Mouse (Mus musculus) 416B (cell line): ENCODE measurements around the gene Ubap2l.

Source experiments
- DNase-seq: peaks from one replicate; pipeline ENCODE4 v3.0.0; 2011; ENCODE audit warnings: low read depth

Ubap2l gene

DNA sequence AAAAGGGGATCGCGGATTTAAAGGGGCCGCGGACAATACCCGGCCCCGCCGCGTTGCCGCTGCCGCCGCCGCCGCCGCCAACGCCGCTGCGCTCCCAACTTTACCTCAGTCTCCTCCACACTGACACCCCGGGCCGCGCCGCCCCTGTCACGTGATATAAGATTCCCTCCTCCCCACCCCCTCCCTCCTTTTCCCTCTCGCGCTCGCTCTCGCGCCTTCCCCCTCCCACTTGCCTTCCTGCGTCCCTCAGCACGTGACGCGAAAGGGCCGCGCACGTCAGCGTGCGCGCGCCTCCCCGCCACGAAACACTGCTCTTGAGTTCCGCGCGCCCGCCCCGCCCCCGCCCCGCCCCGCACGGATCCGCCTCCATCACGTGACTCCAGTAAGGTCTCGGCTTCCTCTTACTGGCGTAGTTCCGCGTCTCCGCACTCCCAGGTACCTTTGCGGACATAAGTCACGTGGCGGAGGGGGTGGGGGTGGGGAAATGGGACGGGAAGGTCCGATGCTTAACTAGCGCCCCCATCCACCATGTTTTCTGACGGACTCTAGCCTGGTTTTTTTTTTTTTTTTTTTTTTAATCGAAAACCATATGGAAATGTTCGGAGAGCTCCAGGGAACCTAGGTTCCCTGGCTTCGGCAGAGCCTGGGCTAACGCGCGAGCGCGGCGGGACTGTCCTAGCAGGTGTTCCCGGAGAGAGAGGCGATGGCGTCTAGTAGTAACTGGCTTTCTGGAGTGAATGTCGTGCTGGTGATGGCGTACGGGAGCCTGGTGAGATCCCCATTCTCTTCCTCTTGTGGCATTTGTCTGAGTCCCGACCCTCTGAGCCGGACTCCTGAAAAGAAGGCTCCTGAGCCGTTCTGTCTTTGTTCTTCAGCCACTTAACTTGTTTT is at the start of gene Ubap2l:
Gene Ubap2l, minus strand, starts transcription at position 278 of the 891 bp plus-strand sequence.
- DNase-seq: peak; percentile 100

DNA sequence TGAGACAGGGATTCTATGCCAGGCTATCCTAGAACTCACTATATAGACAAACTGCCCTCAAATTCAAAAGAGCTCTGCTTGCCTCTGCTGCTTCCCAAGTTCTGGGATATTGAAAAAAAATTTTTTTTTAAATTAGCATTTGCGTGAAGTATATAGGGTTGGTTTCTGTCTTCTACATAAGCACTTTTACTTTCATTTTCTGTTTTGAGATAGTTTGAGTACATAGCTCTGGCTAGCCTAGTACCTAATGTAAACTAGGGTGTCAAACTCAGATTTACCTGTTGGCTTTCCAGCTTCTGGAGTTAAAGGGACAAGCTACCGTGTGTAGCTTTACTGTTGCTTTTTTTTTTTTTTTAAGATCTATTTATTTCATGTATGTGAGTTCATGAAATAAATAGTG is 49.2 kb upstream of the Ubap2l start:
- DNase-seq: no peak

DNA sequence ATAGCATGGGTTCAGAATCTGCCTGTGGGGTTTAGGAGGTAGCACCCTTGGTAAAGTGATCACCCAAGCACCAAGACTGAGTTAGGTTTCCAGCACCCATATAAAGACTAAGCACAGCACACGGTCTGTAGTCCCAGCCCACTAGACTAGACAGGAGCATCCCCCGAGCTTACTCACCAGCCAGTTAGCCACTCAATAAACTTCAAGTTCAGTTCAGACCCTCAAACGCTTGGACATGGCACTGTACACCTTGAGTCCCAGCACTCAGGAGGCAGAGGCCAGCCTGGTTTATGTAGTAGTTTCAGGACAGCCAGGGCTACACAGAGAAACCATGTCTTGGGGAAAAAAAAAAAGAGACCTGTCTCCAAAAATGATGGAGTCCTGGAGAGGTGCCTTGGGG is 48.6 kb upstream of the Ubap2l start:
- no peak for DNase-seq

GRCm38 (mm10) chr3:90097928-90098327 is 45.5 kb upstream of the Ubap2l start:
- no peak for DNase-seq

DNA sequence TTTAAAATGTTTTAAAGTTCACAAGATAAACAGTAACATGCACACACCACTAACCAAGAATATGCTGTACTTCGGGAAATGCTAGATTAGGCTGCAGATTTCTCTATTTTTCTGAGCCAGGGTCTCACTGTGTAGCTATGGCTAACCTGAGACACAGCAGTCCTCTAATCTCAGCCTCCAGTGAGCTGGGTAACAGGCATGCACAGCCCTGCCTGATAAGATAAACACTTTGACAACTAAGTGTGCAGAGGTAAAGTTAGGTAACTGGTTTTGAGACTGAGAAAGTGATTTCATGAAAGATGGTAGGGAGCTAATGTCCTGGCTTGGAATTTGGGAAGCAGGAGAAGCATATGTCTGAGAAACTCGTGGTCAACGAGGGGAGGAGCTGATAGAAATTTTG is 42.0 kb upstream of the Ubap2l start:
- DNase-seq: no peak

- DNase-seq: no peak
Measured at GRCm38 (mm10) chr3:90090892-90091291, 38.5 kb upstream of the Ubap2l start.

- no peak for DNase-seq
Measured at GRCm38 (mm10) chr3:90088617-90089016, 36.2 kb upstream of the Ubap2l start.

GRCm38 (mm10) chr3:90086068-90086467 is 33.6 kb upstream of the Ubap2l start:
- no peak for DNase-seq

DNA sequence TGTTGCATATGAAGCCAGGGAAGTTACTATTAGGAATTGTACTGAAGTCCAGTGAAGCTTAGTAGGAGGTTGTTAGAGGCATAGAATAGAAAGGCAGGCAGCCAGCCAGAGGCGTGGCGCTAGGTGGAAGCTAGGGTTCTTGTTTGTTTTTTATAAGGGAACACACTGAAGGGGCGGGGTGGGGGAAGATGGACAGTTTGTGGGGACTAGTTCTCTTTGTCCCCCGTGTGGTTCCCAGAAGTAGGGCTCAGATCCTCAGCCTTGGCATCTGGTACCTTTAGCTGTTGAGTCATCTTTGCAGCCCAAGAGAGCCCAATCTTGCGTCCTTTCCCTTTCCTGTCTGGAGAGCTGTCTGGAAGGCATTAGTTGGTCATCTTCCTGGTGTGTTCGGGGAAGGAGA is 32.9 kb upstream of the Ubap2l start:
- peak; percentile 79 for DNase-seq

DNA sequence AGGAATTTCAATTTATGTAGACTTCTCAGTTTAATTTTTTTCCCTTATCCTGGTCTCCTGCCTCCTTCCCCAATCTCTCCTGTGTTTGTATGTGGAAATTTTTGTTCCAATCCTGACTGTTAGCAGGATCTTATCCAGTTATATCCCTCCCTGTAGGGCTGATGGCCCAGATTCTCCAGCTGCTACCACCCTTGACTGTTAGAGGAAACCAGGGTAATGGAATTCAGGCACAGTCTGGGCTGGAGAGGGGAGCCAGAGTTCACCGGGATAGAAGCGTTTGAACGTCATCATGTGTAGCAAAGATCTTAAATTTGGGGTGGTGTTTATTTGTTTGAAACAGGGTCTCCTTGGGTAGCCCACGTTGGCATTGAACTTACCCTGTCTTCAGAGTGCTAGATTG is 32.4 kb upstream of the Ubap2l start:
- no peak for DNase-seq

DNA sequence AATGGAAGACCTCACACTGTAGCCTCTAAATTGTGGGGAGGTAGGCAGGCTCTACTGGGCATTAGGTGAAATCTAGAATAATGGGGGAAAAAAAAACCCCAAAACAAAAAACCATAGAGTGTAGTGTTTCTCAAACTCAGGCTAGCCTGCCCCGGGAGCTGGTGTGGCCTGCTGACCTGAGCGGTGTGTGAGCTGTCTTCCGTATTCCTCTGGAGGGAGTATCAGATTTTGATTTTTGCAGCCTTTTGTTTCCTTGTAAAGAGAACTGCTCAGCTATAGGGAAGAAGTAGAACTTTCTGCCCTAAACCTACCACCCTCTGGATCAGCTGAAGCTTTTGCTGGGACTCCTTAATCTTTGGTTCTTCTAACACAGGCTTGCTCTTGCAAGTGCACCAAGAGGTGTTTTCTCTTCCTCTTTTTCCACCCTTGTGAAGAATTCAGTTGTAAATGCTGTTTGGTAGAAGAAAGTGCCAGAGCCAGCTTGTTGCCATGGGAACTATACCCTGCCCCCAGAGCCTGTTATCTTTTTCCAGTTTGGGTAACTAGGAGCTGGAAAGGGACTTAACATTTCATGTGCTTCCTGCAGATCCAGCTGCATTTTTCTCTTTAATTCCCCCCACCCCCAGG is 31.4 kb upstream of the Ubap2l start:
- DNase-seq: peak; percentile 53

DNA sequence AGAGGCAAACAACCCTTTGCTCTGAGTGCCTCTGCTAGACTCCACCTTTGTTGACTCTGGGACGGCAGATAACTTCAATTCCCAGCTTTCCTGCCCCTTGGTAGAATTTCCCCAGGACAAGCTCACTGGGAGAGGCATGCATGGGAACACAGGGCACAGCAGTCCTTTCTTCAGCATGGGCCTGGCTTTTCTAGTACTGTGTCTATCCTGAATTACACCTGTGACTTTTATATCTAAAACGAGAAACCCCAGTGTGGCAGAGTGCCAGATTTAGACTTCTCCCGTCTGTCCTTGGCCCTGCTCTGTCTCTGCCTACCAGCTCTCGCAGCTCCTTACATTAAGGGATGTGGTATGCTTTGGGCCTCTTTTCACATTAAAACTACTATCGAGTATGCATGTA is 30.6 kb upstream of the Ubap2l start:
- peak; percentile 33 for DNase-seq

GRCm38 (mm10) chr3:90081365-90082240 is 29.2 kb upstream of the Ubap2l start:
- peak; percentile 92 for DNase-seq

DNA sequence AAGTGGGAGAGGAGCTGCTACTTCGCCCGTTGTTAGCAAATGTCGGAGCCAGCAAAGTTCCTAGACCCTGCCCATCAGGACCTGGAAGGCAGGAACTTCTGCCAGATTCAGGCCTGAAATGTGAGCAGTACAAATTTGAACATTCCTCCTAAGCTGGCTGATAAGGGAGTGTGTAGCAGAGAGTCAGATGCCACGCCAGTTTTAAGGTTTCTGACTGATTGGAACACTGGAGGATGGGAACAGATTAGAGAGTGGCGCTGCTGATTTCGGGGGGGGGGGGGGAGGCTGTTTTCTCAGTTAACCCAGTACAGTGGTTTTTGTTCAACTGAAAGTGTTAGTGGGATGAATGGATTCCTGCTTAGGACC is 28.1 kb upstream of the Ubap2l start:
- no peak for DNase-seq

DNA sequence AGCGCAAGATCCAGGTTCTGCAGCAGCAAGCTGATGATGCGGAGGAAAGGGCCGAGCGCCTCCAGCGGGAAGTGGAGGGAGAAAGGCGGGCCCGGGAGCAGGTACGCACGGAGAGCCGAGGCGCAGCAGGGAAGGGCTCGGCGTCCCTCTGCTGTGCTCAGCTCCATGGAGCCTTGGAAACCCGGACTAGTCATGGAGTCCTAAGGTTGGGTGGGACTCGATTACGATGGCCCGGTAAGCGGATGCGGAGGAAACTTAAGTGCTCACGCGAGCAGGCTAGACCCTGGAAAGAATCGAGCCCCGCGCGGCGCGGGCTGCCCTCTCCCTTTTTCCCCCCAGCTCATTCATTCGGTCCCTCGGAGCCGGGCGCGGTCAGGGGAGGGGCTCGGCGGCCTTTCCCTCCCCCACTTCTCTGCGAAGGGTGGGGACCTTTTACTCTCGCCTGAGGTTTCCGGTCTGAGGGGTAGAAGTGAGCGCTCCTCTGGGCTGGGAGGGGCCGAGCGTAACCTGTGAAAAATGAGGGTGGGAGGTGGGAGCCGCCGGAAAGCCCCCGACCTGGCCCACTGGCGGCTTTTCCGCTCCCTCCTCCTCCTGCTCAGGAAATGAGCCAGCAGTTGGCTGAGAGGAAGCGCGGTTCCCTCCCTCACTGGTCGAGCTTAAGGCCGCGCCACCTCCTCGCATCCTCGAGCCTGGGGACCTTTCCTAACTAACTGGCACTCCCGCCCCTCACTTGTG is 27.5 kb upstream of the Ubap2l start:
- DNase-seq: peak; percentile 97

- DNase-seq: peak; percentile 99
Measured at GRCm38 (mm10) chr3:90079133-90079762, 26.8 kb upstream of the Ubap2l start.

DNA sequence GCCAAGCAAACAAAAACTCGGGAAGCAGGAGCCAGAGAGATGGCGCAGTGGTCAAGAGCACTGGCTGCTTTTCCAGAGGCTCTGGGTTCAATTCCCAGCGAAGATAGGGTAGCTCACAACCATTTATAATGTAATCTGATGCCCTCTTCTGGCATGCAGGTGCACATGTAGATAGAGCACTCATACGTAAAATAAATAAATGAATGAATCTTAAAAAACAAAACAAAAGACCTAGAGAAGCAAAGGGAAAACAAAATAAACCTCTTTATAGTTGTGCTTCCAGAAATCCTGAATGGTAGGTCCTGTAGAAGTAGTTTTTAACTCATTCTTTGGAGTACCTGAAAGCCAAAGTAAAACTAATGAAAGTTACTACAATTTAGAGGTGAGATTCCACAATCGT is 25.8 kb upstream of the Ubap2l start:
- no peak for DNase-seq

DNA sequence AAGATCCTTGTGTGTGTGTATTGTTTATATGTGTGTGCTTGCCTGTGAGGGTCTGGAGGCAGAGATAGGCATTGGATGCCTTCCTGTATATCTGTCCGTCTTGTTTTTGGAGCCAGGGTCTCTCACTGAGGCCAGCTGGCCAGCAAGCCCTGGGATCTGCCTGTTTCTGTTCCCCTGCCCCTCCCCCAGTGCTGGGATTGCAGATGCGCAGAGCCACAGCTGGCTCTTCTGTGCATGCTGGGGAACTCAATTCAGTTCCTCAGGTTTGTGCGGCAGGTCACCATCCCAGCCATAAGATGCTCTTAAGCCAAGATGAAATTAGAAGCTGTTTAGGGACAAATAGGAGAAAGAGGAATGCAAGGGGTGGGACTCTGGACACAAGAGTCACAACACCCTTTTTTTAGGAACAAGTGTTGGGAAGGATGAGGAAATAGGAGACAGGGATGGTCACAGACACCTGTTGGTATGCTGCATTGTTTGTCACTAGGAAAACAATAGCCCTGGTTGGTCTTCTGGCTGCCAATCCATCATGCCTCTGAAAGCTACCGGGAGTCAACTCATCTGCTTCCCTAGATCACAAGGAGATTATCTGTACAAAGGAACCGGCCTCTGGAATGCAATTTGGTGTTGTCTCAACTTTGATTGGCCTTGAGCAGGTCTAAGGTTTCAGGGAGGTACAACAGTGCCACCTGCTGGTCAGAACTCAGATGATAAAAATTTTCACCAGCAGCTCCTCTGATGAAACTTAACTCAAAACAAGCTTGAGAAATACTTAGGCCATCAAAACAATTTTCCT is 24.7 kb upstream of the Ubap2l start:
- peak; percentile 92 for DNase-seq

DNA sequence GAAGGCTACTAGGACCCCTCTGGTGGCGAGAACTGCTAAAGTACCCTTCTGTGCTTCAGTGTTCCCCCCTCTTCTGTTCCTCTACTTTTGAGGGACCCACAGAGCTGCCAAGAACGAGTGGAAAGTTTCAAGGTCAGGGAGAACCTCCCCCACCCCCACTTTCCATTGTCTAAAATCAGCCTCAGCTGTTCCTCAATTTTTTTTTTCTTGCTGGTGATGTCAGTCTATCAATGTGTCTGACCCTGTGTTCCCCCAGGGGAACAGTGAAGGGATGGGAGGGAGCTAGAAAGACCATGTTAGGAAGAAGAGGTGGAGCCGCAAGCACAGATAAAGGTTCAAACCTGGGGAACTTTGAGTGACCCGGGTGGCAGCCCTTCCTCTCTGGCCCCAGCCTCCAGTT is 19.9 kb upstream of the Ubap2l start, which contains the start of gene Tpm3:
Gene Tpm3, plus strand, starts transcription at position 356 of the 400 bp plus-strand sequence.
- peak; percentile 32 for DNase-seq

- DNase-seq: peak; percentile 74
Measured at GRCm38 (mm10) chr3:90069688-90070087, 17.3 kb upstream of the Ubap2l start.
